Mouse (Mus musculus) 3T3-L1 (cell line): Measurements from ENCODE around the gene Gli2.

ENCODE experiments used
- DNase-seq: peaks from one replicate; pipeline ENCODE4 v3.0.0-alpha.2; 2015; ENCODE audit warnings: low read depth, low spot score

Gene Gli2

DNA sequence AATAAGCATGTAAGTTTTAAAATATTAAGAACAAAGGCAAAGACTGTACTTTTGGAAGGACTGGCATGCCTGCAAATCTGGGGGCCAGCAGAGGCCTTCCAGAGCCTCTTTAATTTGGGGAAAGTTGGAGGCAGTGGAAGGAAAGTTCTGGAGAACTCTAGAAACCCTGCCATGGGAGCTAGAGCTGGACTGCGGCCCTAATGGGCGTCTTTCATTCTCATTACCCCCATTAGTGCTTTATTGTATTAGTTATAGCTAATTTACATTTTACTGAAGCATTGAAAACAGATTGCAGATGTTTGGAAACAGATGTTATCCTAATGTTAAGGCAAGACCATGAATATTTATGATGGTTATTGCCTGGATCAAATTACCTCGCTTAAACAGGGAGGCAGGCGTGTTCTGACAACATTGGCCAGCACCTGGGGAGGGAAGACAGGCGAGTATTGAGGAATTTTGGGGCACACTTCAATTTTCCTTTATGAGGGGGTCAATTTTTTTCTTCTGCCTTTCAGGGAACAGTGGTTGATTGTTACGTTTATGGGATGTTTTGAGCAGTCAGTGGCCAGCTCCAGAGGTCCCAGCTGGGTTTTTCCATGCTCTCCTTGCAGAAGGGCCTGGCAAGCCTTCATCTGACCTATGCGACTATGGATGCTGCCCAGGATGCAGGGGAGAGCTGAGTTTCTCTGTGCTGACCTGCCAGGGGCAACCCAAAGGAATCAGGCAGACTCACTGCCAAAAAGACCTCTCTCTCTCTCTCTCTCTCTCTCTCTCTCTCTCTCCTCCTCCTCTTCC is 253.9 kb downstream of the Gli2 start:
- no peak for DNase-seq

DNA sequence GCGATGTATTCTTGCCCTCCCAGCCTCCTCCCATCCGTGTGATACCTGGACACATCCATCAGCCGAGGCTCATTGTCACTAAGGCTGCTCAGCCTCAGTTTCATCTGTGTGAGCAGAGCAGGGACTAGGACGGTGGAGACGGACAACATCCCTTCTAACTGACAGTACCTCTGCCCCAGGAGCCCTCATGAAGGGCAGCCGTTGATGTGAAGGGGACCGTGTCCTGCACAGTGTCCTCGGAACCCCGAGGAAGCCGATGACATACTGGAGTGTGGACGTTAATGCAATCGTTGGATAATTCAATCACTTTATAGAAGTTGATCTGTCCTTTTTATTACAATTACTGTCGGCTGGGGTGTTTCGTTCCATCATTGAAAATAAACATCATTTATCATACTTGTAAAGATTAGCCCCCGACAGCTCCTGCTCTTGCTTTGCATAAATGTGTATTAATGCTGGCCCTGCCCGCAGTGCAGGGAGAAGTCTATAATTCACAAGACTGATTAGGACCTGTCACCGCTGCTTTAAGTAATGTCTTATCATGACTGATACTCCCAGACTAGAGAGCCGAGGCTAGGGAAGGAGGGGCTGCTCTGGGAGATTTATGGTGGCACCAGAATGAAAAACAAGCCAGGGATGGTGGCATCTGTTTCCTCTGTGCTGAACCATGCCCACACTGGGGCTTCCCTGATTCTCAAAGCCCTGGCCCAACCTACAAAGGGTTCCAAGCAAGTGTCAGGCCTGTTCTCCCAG is 257.8 kb downstream of the Gli2 start:
- no peak for DNase-seq

DNA sequence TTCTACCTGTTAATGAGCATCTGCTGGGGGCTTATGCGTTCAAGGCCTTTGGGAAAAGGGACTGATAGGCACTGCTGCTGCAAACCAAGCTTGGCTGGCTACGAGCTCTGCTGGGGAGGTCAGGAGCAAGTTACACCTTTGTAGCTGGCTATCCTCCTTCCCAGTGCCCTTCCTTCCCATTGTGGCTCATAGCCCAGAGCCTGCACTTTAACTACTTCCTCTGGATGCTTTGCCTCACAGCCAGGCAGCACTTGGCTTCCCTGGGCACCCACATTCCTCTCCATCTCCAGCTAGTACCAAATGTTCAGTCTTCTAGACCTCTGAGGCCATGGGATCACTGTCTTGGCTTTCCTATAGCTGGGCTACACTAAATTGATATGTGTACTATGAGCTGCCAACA is 263.5 kb downstream of the Gli2 start:
- no peak for DNase-seq

DNA sequence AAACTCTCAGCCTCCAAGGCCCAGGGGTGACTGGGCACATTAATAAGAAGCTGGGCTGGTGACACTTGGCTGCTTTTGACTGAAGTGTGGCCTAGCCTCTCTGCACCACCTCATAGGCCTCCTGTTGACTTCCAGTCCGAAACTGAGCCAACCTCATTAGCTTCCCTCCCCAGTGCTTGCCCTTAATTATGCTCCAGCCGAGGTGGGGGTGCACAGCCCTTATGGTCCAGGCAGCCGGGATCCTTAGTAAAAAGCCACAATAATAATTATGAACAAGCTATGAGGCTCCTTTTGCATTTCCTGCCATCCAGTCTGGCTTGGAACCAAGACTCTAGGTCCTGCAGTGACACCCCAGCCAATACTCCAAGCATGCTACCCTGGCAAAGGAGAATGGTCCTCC is 264.0 kb downstream of the Gli2 start:
- no peak for DNase-seq

DNA sequence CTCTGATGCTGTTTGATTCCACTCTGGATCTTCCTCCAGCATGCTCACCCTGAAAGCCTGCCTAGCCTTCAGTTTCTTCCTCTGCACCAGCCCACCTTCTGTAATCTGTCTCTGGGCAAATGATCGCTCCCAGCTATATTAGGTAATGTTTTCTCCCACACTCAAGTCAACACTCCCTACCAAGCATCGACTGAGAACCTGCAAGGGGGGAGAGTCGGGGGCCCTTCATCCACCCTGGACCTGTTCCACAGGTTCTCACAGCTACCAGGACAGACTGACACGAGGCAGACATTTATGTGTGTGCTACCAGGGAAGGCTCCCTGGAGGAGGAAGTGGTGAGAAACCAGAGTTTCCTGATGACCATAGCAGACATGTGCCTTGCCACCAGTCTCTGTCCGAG is 264.6 kb downstream of the Gli2 start:
- DNase-seq, result no peak

DNA sequence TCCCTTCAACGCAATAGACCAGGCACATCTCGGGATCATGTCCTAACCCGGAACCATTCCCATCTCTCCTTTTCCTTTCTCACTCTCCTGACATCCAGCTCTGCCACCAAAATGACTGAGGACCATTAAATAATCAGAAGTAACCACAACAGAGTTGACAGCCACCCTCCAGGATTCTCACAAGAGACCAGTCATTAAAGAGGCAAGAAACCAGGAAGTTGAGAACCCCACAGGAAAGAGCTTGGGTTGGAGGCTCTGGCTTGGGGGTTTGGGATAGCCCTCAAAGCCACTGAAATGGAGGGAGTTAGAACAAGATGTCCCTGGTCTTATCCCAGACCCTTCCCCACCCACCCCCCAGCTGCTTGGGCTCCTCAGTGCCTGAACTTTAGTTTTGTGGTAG is 265.9 kb downstream of the Gli2 start:
- no peak for DNase-seq
